Comparison of ENCODE assay signal across 11 mouse cellular contexts in genomic region chr2:142560896-142561500, GRCm38 (mm10).
A peak's percentile ranks its signal among the peaks of the same experiment; 100 is the strongest.
DNase-seq lines count a peak whose midpoint lies in the region; ATAC-seq and TF ChIP-seq lines count a peak whose summit lies in the region.
"Had no signal": no experiment of that assay in that cellular context is flagged by ENCODE, and none has a peak within 500 bp of the region (broad histone marks: within the 10 kb centered on the region; RNA-seq: fewer than 3 reads in every experiment).

No protein-coding gene starts in this region.

- DNase-seq in heart, postnatal 0 days (ENCODE audit: low spot score), result peak; percentile 12
- DNase-seq in heart, embryonic 10.5 days (ENCODE audit: low spot score), result no peak
- peak; percentile 42 for DNase-seq in embryo, embryonic 10 days (ENCODE audit: low spot score)
- DNase-seq in hindbrain, embryonic 10.5 days (ENCODE audit: low spot score), result peak; percentile 12
- no peak for DNase-seq in thymus, postnatal 10 days (ENCODE audit: low spot score in 2 of 2)
- DNase-seq in heart, adult 8-10 months (ENCODE audit: low spot score), result no peak
- no peak for DNase-seq in heart, adult 2 months
- DNase-seq: liver had no signal

- no peak overlapping the region for H3K4me2 ChIP-seq in heart, postnatal 0 days (ENCODE audit: low read depth, low read length)
- H3K4me2 ChIP-seq in midbrain, embryonic 16.5 days (ENCODE audit: low read length), result no peak overlapping the region
- H3K4me2 ChIP-seq: embryonic facial prominence, embryonic 12.5 days had no signal

- intact Hi-C loops in heart, adult 2 months (cut with DNase I), result no loop called here

- no peaks in the 10 kb centered on the region for H3K4me1 ChIP-seq in heart, postnatal 0 days (ENCODE audit: control insufficient read depth, insufficient read depth)
- H3K4me1 ChIP-seq in heart, embryonic 10.5 days, result no peaks in the 10 kb centered on the region
- peaks cover 18% of the 10 kb centered on the region for H3K4me1 ChIP-seq in hindbrain, embryonic 10.5 days (replicated peaks)
- no peaks in the 10 kb centered on the region for H3K4me1 ChIP-seq in midbrain, embryonic 16.5 days (ENCODE audit: control insufficient read depth, insufficient read depth, low read length)
- no peaks in the 10 kb centered on the region for H3K4me1 ChIP-seq in heart, adult 2 months (ENCODE audit: control insufficient read depth, insufficient read depth, low read length)
- H3K4me1 ChIP-seq: embryonic facial prominence, embryonic 12.5 days had no signal

- no peak; the same call in 1 of the 2 replicates for ATAC-seq in heart, postnatal 0 days (ENCODE audit: insufficient read depth, low read depth)
- ATAC-seq in midbrain, embryonic 16.5 days, result peak; percentile 87
- ATAC-seq: intestine, embryonic 16.5 days had no signal

- TF ChIP-seq CTCF in heart, postnatal 0 days (IDR thresholded peaks at IDR 0.05; ENCODE audit: low read depth), result no peak
- TF ChIP-seq CTCF in heart, adult 2 months (IDR thresholded peaks at IDR 0.05), result no peak

- H3K27me3 ChIP-seq in heart, postnatal 0 days (ENCODE audit: control insufficient read depth, insufficient read depth, low read length), result no peaks in the 10 kb centered on the region
- no peaks in the 10 kb centered on the region for H3K27me3 ChIP-seq in heart, embryonic 10.5 days (ENCODE audit: insufficient read depth, poor library complexity, severe bottlenecking)
- H3K27me3 ChIP-seq in hindbrain, embryonic 10.5 days (ENCODE audit: insufficient read depth, poor library complexity, severe bottlenecking), result no peaks in the 10 kb centered on the region
- H3K27me3 ChIP-seq in midbrain, embryonic 16.5 days (ENCODE audit: control insufficient read depth, insufficient read depth, low read depth, low read length), result no peaks in the 10 kb centered on the region
- no peaks in the 10 kb centered on the region for H3K27me3 ChIP-seq in heart, adult 2 months (ENCODE audit: control insufficient read depth, insufficient read depth, low read length)
- H3K27me3 ChIP-seq: embryonic facial prominence, embryonic 12.5 days had no signal

- H3K36me3 ChIP-seq in heart, postnatal 0 days (replicated peaks; ENCODE audit: control insufficient read depth, insufficient read depth, low read length), result no peaks in the 10 kb centered on the region
- H3K36me3 ChIP-seq in heart, embryonic 10.5 days, result no peaks in the 10 kb centered on the region
- no peaks in the 10 kb centered on the region for H3K36me3 ChIP-seq in hindbrain, embryonic 10.5 days
- no peaks in the 10 kb centered on the region for H3K36me3 ChIP-seq in midbrain, embryonic 16.5 days (ENCODE audit: control insufficient read depth, insufficient read depth, low read length)
- no peaks in the 10 kb centered on the region for H3K36me3 ChIP-seq in heart, adult 2 months (ENCODE audit: control insufficient read depth, insufficient read depth, low read length)
- H3K36me3 ChIP-seq: embryonic facial prominence, embryonic 12.5 days had no signal

- no peak for TF ChIP-seq POLR2A in heart, adult 2 months (IDR thresholded peaks at IDR 0.05; ENCODE audit: insufficient read depth, low read depth, low read length)

- no peak overlapping the region for H3K4me3 ChIP-seq in heart, postnatal 0 days (ENCODE audit: low read depth, low read length)
- no peak overlapping the region for H3K4me3 ChIP-seq in heart, embryonic 10.5 days
- no peak overlapping the region for H3K4me3 ChIP-seq in hindbrain, embryonic 10.5 days
- no peak overlapping the region for H3K4me3 ChIP-seq in midbrain, embryonic 16.5 days (ENCODE audit: low read depth, low read length)
- no peak overlapping the region for H3K4me3 ChIP-seq in heart, adult 2 months
- H3K4me3 ChIP-seq: embryonic facial prominence, embryonic 12.5 days had no signal

- WGBS in heart, postnatal 0 days, result 58% methylated on average over 4 of the region's 4 CpGs
- 73% methylated on average over 4 of the region's 4 CpGs for WGBS in heart, embryonic 10.5 days
- 62% methylated on average over 4 of the region's 4 CpGs for WGBS in hindbrain, embryonic 10.5 days
- whole genome bisulfite sequencing in midbrain, embryonic 16.5 days, result 25% methylated on average over 4 of the region's 4 CpGs
- WGBS in heart, adult 2 months, result 50% methylated on average over 4 of the region's 4 CpGs

- TF ChIP-seq EP300 in heart, postnatal 0 days (IDR thresholded peaks at IDR 0.05; ENCODE audit: low read depth), result no peak
- no peak for TF ChIP-seq EP300 in heart, adult 2 months (IDR thresholded peaks at IDR 0.05; ENCODE audit: insufficient read depth, low read depth, low read length)

- no peak overlapping the region for H3K27ac ChIP-seq in heart, postnatal 0 days (ENCODE audit: low read depth)
- no peak overlapping the region for H3K27ac ChIP-seq in heart, embryonic 10.5 days
- peak overlapping the region; percentile 80 for H3K27ac ChIP-seq in hindbrain, embryonic 10.5 days
- no peak overlapping the region for H3K27ac ChIP-seq in midbrain, embryonic 16.5 days (ENCODE audit: low read length)
- no peak overlapping the region for H3K27ac ChIP-seq in heart, adult 2 months
- H3K27ac ChIP-seq: embryonic facial prominence, embryonic 12.5 days had no signal

- no peaks in the 10 kb centered on the region for H3K79me2 ChIP-seq in heart, adult 2 months (replicated peaks; ENCODE audit: control insufficient read depth, insufficient read depth, low read length)

- no peak overlapping the region for H3K9ac ChIP-seq in heart, postnatal 0 days (replicated peaks; ENCODE audit: low read depth, low read length)
- no peak overlapping the region for H3K9ac ChIP-seq in midbrain, embryonic 16.5 days (ENCODE audit: low read depth, low read length)
- H3K9ac ChIP-seq in heart, adult 2 months (ENCODE audit: low read depth, low read length), result no peak overlapping the region
- H3K9ac ChIP-seq: embryonic facial prominence, embryonic 12.5 days had no signal

- no peaks in the 10 kb centered on the region for H3K9me3 ChIP-seq in heart, postnatal 0 days (replicated peaks; ENCODE audit: control insufficient read depth, low read length)
- no peaks in the 10 kb centered on the region for H3K9me3 ChIP-seq in heart, embryonic 10.5 days
- H3K9me3 ChIP-seq in hindbrain, embryonic 10.5 days, result no peaks in the 10 kb centered on the region
- H3K9me3 ChIP-seq in midbrain, embryonic 16.5 days (replicated peaks; ENCODE audit: control insufficient read depth, low read length, poor library complexity, severe bottlenecking), result no peaks in the 10 kb centered on the region
- H3K9me3 ChIP-seq: embryonic facial prominence, embryonic 12.5 days had no signal

Comparison
In these comparisons a context has a peak if more than half of its experiments do, and no peak if none do; other contexts are left out.
1. DNase-seq: peak in heart, postnatal 0 days (single experiment), embryo, embryonic 10 days (single experiment) and hindbrain, embryonic 10.5 days (single experiment); none in heart, embryonic 10.5 days (single experiment), thymus, postnatal 10 days (0 of 2), heart, adult 8-10 months (single experiment) and heart, adult 2 months (0 of 2).